Mouse (Mus musculus) bone marrow, adult 2 months (tissue): Measurements from ENCODE around the gene Nphp3. TPM values are rescaled to one million over a fixed set of nuclear protein-coding genes. Genes with fewer than 3 reads are reported as not detected.
A peak's percentile ranks its signal among the peaks of the same experiment; 100 is the strongest.

Source experiments
- H3K27ac ChIP-seq: fragments of 200-500 bp; 2 replicates; pipeline ENCODE4 v1.5.1; 2012; ENCODE audit warnings: low read depth, mild to moderate bottlenecking, control low read depth, inconsistent platforms, low read length; ENCODE audit not compliant: control insufficient read depth, poor library complexity, insufficient read depth
- H3K4me1 ChIP-seq: fragments of 200-500 bp; 2 replicates; pipeline ENCODE4 v1.6.1; 2011; ENCODE audit warnings: low read length; ENCODE audit not compliant: control insufficient read depth, insufficient read depth
- H3K4me3 ChIP-seq: fragments of 200-500 bp; replicated peaks from 2 replicates; pipeline ENCODE3; 2011; ENCODE audit warnings: mild to moderate bottlenecking, low read depth, low read length, control low read depth; ENCODE audit not compliant: control insufficient read depth
- CTCF ChIP-seq: fragments of 200-500 bp; IDR thresholded peaks from 2 replicates; pipeline ENCODE4 v1.5.1; 2011; ENCODE audit warnings: low read length, control low read depth; ENCODE audit not compliant: control insufficient read depth, insufficient read depth
- POLR2A ChIP-seq: fragments of 200-500 bp; IDR thresholded peaks from 2 replicates; pipeline ENCODE4 v1.6.1; 2011; ENCODE audit warnings: low read depth, mild to moderate bottlenecking, control low read depth, low read length, borderline replicate concordance; ENCODE audit not compliant: control insufficient read depth
- WGBS: fragments of 180-500 bp; shearing (Covaris S2); methylation state at CpG from one replicate; pipeline ENCODE4 v1.1.7; 2018; 5-methylcytosine and 5-hydroxymethylcytosine counted together
- polyA plus RNA-seq: library from polyadenylated mRNA; stranded (reverse); fragments of >200 nt; gene quantifications from 2 replicates; pipeline ENCODE4 v1.2.4, GENCODE M21; 2011; ENCODE audit warnings: low replicate concordance; ENCODE audit not compliant: missing spikeins, insufficient read depth, insufficient read length

The Nphp3 gene
- polyA plus RNA-seq, 1 experiment: 8.1 TPM

DNA sequence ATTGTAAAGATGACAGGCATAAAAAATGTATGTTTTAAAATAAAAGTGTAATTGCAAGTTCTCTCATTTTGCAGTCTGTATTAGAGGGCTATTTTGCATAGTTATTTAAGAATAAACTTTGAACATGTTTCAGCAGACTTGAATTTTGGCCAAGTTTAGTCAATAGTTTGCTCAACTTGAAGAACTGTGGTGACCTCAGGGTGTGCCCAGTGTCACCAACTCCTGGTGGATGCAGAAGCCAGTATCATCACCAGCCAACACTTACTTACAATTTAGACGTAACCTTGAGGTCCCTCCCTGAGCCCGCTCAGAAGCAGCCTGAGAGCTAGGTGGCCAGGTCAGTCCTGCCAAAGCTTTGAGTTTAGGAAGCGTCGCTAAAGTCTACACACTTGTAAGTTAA is 41.3 kb downstream of the Nphp3 start:
- no peaks in the 10 kb centered on the region; the same call in none of the 2 replicates for H3K4me1 ChIP-seq
- no peak overlapping the region for H3K27ac ChIP-seq
- no peak overlapping the region for H3K4me3 ChIP-seq
- TF ChIP-seq CTCF: no peak
- no peak for TF ChIP-seq POLR2A
- 85% methylated on average over 4 of the region's 4 CpGs for WGBS

- Histone ChIP-seq H3K4me1 (no peaks in the 10 kb centered on the region), H3K27ac (no peak overlapping the region), H3K4me3 (no peak overlapping the region)
- no peak for TF ChIP-seq CTCF
- no peak for TF ChIP-seq POLR2A
- WGBS: 82% methylated on average over 6 of the region's 6 CpGs
Observed at GRCm38 (mm10) chr9:104051028-104051427, 48.7 kb downstream of the Nphp3 start.

GRCm38 (mm10) chr9:104062430-104063243 is 60.3 kb downstream of the Nphp3 start, which contains the start of gene Uba5:
TSS of gene Uba5 (minus strand) at chr9:104063134.
- H3K4me1 ChIP-seq: no peaks in the 10 kb centered on the region; the same call in 1 of the 2 replicates
- no peak for TF ChIP-seq CTCF
- peak; percentile 49; the same call in 1 of the 2 replicates for TF ChIP-seq POLR2A
- peak within 1 kb of the TSS; percentile 25; the same call in 1 of the 2 replicates for H3K27ac ChIP-seq
- H3K4me3 ChIP-seq: peak within 1 kb of the TSS; percentile 80
- WGBS: under 1% methylated on average over 59 of the region's 59 CpGs

GRCm38 (mm10) chr9:104063244-104063961 is 61.1 kb downstream of the Nphp3 start, which contains the start of gene Acad11:
TSS of gene Acad11 (plus strand) at chr9:104063377.
- peak within 1 kb of the TSS; percentile 25; the same call in 1 of the 2 replicates for H3K27ac ChIP-seq
- TF ChIP-seq POLR2A (0 out of 2 replicates have a peak, but pooled peaks have one; percentile 40), CTCF (no peak)
- WGBS: under 1% methylated on average over 30 of the region's 30 CpGs
- peak within 1 kb of the TSS; percentile 80 for H3K4me3 ChIP-seq
- no peaks in the 10 kb centered on the region; the same call in 1 of the 2 replicates for H3K4me1 ChIP-seq

DNA sequence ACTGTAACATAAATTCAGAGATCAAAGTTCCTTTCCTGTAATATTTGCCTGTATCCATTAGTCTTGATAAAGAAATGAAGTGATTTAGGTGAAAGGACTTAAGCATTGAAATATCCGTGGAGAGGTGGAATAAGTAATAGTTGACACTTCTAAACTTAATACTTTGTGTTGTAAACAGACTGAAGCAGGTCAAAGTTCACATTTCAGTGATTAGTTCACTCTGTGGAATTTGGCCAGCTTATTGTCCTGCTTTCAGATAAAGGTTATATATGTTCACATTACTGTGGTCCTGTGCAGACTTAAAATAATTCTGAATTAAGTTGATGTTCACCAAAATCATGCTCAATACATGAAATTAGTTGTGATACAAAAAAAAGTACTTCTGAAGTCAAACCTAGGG is 62.2 kb downstream of the Nphp3 start:
- Histone ChIP-seq H3K27ac (no peak overlapping the region), H3K4me1 (no peaks in the 10 kb centered on the region; the same call in 1 of the 2 replicates), H3K4me3 (no peak overlapping the region)
- TF ChIP-seq POLR2A (no peak), CTCF (no peak)
- WGBS: 30% methylated on average over 1 of the region's 1 CpGs

DNA sequence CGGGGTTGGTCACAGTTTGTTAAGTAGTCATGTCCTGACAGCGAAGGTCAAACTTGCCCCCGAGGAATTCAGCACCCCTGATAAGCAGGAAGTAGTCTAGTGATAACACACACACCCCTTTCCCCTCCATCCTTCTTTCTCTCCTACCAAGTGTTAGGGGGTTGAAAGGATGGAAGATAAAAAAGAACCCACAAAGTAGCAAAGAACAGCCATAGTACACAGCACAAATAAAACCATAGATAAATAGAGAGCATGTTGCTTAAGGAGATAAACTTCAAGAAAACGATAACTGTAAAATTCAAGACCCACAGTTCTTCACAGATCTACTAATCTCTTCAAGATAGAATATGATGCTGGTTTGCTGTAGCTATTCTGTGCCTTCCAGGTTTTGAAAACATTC is 67.9 kb downstream of the Nphp3 start:
- 57% methylated on average over 4 of the region's 4 CpGs for WGBS
- TF ChIP-seq CTCF: no peak
- TF ChIP-seq POLR2A: no peak
- Histone ChIP-seq H3K4me3 (no peak overlapping the region), H3K27ac (no peak overlapping the region), H3K4me1 (no peaks in the 10 kb centered on the region)

- no peak for TF ChIP-seq CTCF
- no peak for TF ChIP-seq POLR2A
- Histone ChIP-seq H3K27ac (no peak overlapping the region), H3K4me3 (no peak overlapping the region), H3K4me1 (no peaks in the 10 kb centered on the region)
- WGBS: 67% methylated on average over 8 of the region's 8 CpGs
Observed at GRCm38 (mm10) chr9:104070863-104071604, 68.7 kb downstream of the Nphp3 start.

DNA sequence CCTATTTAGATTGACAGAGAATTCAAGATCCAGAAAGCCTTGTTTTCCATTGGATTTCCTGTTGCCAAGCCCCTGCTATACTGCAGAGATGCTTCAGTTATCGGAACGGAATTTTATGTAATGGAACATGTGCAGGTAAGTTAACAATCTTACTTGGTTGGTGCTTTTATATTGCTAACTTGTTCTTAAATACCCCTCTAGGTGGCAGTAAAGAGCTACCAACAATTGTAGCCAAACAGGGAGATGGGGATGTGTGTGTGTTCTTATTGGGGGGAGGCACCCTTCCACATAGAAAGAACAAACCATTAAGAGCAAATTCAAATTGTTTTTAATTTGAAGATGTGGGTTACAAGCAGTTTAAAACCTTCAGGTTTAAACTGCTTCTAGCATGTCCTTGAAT is 73.5 kb downstream of the Nphp3 start:
- TF ChIP-seq CTCF (no peak), POLR2A (no peak)
- no peaks in the 10 kb centered on the region; the same call in none of the 2 replicates for H3K4me1 ChIP-seq
- H3K27ac ChIP-seq: no peak overlapping the region
- H3K4me3 ChIP-seq: no peak overlapping the region
- WGBS: 78% methylated on average over 2 of the region's 2 CpGs
